Mouse (Mus musculus) thymus, adult 2 months (tissue): ENCODE data around the gene Asf1b.
A peak's percentile ranks its signal among the peaks of the same experiment; 100 is the strongest.

Source experiments
- CTCF ChIP-seq: fragments of 200-500 bp; IDR thresholded peaks from 2 replicates; pipeline ENCODE4 v1.5.1; 2012; ENCODE audit warnings: mild to moderate bottlenecking, control low read depth, low read length, moderate library complexity, borderline replicate concordance; ENCODE audit not compliant: control insufficient read depth, poor library complexity, insufficient read depth; ENCODE audit errors: extremely low read depth
- POLR2A ChIP-seq: fragments of 200-500 bp; IDR thresholded peaks from 2 replicates; pipeline ENCODE4 v1.6.1; 2012; ENCODE audit warnings: mild to moderate bottlenecking, low read length, control low read depth, moderate library complexity; ENCODE audit not compliant: control insufficient read depth, poor library complexity, insufficient read depth; ENCODE audit errors: extremely low read depth

DNA sequence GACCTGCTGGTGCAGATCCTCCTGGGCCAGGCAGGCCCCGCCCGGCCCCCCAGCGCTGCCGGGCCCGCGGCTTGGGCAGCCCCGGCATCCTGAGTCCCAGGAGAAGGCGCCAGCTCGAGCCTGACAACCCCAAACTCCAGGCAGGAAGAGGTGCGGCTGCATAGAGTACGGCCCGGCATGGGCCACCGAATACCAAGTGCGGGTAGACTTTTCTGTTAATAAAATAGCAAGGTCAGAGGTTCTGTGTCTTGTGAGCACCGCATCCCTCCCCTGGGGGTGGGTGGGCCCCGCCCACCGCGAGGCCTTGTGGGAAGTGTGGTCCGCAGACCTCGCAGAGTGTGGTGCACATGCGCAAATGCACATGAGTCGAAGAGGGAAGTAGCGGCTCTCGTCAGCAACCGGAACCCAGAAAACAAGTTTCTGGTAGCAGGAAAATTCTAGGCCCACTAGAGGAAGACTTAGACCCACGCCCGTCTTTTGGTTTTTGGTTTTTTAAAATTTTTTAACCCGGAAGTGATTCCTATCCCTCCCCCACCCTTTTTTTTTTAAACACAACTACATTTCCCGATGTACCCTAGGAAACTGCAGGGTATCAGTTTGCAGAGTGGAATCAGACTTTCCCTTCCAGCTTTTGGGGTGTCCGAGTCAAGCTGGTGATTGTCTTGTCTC lies 49.4 kb downstream of the Asf1b start:
- 0 out of 2 replicates have a peak, but pooled peaks have one; percentile 36 for TF ChIP-seq CTCF
- TF ChIP-seq POLR2A: 0 out of 2 replicates have a peak, but pooled peaks have one; percentile 16
